ENCODE assay signal across 23 mouse cellular contexts in genomic region chr2:148357145-148357544, GRCm38 (mm10). TPM values are rescaled to one million over a fixed set of nuclear protein-coding genes. Genes with fewer than 3 reads are reported as not detected.
DNase-seq lines count a peak whose midpoint lies in the region; ATAC-seq and TF ChIP-seq lines count a peak whose summit lies in the region.
"Had no signal": no experiment of that assay in that cellular context is flagged by ENCODE, and none has a peak within 500 bp of the region (broad histone marks: within the 10 kb centered on the region; RNA-seq: fewer than 3 reads in every experiment).

No protein-coding gene starts in this region.

- no peaks in the 10 kb centered on the region for H3K27me3 ChIP-seq in heart, adult 2 months (ENCODE audit: control insufficient read depth, insufficient read depth, low read length)
- H3K27me3 ChIP-seq in midbrain, embryonic 11.5 days (ENCODE audit: control insufficient read depth, insufficient read depth, low read length), result no peaks in the 10 kb centered on the region
- no peaks in the 10 kb centered on the region for H3K27me3 ChIP-seq in midbrain, embryonic 10.5 days (ENCODE audit: low read depth, poor library complexity, severe bottlenecking)
- H3K27me3 ChIP-seq: Patski had no signal

- no peak overlapping the region for H3K27ac ChIP-seq in heart, adult 2 months
- H3K27ac ChIP-seq in midbrain, embryonic 11.5 days (ENCODE audit: low read depth, low read length), result no peak overlapping the region
- H3K27ac ChIP-seq in midbrain, embryonic 10.5 days (replicated peaks), result no peak overlapping the region

- H3K9me3 ChIP-seq in midbrain, embryonic 11.5 days (ENCODE audit: control insufficient read depth, low read length), result no peaks in the 10 kb centered on the region
- H3K9me3 ChIP-seq in midbrain, embryonic 10.5 days (replicated peaks), result no peaks in the 10 kb centered on the region

- H3K4me1 ChIP-seq in heart, adult 2 months (ENCODE audit: control insufficient read depth, insufficient read depth, low read length), result peaks cover 11% of the 10 kb centered on the region
- H3K4me1 ChIP-seq in midbrain, embryonic 11.5 days (ENCODE audit: control insufficient read depth, insufficient read depth, low read length), result no peaks in the 10 kb centered on the region
- no peaks in the 10 kb centered on the region for H3K4me1 ChIP-seq in midbrain, embryonic 10.5 days

- H3K4me2 ChIP-seq in midbrain, embryonic 11.5 days, result no peak overlapping the region

- no peak for TF ChIP-seq CTCF in heart, adult 2 months (IDR thresholded peaks at IDR 0.05)

- no peak overlapping the region for H3K4me3 ChIP-seq in heart, adult 2 months
- H3K4me3 ChIP-seq in midbrain, embryonic 11.5 days (ENCODE audit: low read depth, low read length), result no peak overlapping the region
- no peak overlapping the region for H3K4me3 ChIP-seq in midbrain, embryonic 10.5 days

- H3K79me2 ChIP-seq in heart, adult 2 months (replicated peaks; ENCODE audit: control insufficient read depth, insufficient read depth, low read length), result no peaks in the 10 kb centered on the region

- no peak for TF ChIP-seq POLR2A in heart, adult 2 months (IDR thresholded peaks at IDR 0.05; ENCODE audit: insufficient read depth, low read depth, low read length)

- no peak for DNase-seq in frontal cortex, postnatal 10 days (ENCODE audit: low spot score in 2 of 2)
- peak; percentile 41 for DNase-seq in heart, adult 11 months
- no peak for DNase-seq in heart, adult 2 months
- peak; percentile 17 for DNase-seq in midbrain, embryonic 11.5 days (ENCODE audit: low spot score, missing footprints)
- DNase-seq in midbrain, embryonic 10.5 days (ENCODE audit: low spot score), result no peak
- DNase-seq: adrenal gland, adult 2 months; adrenal gland, adult 8-10 months; adrenal gland, postnatal 10 days; adrenal gland, postnatal 14 days; adrenal gland, postnatal 25 days; adrenal gland, postnatal 36 days; B cell, adult 2 months; cerebellum, adult 11 months; cerebellum, adult 11-12 months; cerebellum, adult 18-20 months had no signal

- peaks cover 4% of the 10 kb centered on the region for H3K36me3 ChIP-seq in heart, adult 2 months (ENCODE audit: control insufficient read depth, insufficient read depth, low read length)
- H3K36me3 ChIP-seq in midbrain, embryonic 11.5 days (ENCODE audit: control insufficient read depth, insufficient read depth, low read length), result no peaks in the 10 kb centered on the region
- no peaks in the 10 kb centered on the region for H3K36me3 ChIP-seq in midbrain, embryonic 10.5 days
- H3K36me3 ChIP-seq: G1E had no signal

- 78% methylated on average over 1 of the region's 1 CpGs for WGBS in heart, adult 2 months
- WGBS in midbrain, embryonic 11.5 days, result 89% methylated on average over 1 of the region's 1 CpGs
- WGBS in midbrain, embryonic 10.5 days, result 82% methylated on average over 1 of the region's 1 CpGs

- TF ChIP-seq EP300 in heart, adult 2 months (IDR thresholded peaks at IDR 0.05; ENCODE audit: insufficient read depth, low read depth, low read length), result no peak

- intact Hi-C loops in heart, adult 2 months (cut with DNase I), result no loop called here

- peak; percentile 93 for ATAC-seq in frontal cortex, adult (ENCODE audit: low TSS enrichment)
- no peak for ATAC-seq in midbrain, embryonic 11.5 days (ENCODE audit: low FRiP score)
- ATAC-seq: activated CD4-positive, CD25-positive, alpha-beta regulatory T cell, adult 4 months; CD4-positive, CD25-positive, alpha-beta regulatory T cell, adult 4 months; Patski had no signal

- no peak overlapping the region for H3K9ac ChIP-seq in heart, adult 2 months (ENCODE audit: low read depth, low read length)
- H3K9ac ChIP-seq in midbrain, embryonic 11.5 days (ENCODE audit: low read length), result no peak overlapping the region

RNA-seq across cellular contexts. Expression of gene Sstr4, which starts 38.0 kb away (rescaled TPM):
- 1 to 10 TPM; 1.1 to 2.0 TPM for total RNA-seq in heart, adult 2 months (2021)
- 1.4 and 2.4 TPM in 2 replicates for polyA plus RNA-seq in heart, adult 2 months (2012; rRNA removed)
- 1.4 and 2.2 TPM in 2 replicates for polyA plus RNA-seq in midbrain, embryonic 11.5 days (2014; fragmentation: Nextera tagmentation; extraction: Ambion mirVana)
- 0.51 and 0.86 TPM in 2 replicates for polyA plus RNA-seq in midbrain, embryonic 10.5 days (2016; fragmentation: Nextera tagmentation; extraction: Ambion mirVana)
- total RNA-seq: adrenal gland, postnatal 25 days; CH12.LX; G1E; MEL had no signal
- polyA plus RNA-seq: activated CD4-positive, CD25-positive, alpha-beta regulatory T cell, adult 4 months; C2C12; CD4-positive, CD25-positive, alpha-beta regulatory T cell, adult 4 months; G1E; Patski had no signal

RNA-seq across cellular contexts. Expression of gene Thbd, which starts 50.8 kb away (rescaled TPM):
- 10 to 100 TPM; 41.7 to 47.8 TPM for total RNA-seq in heart, adult 2 months (2021)
- polyA plus RNA-seq in heart, adult 2 months (2012; rRNA removed), result 38.9 and 65.0 TPM in 2 replicates
- polyA plus RNA-seq in midbrain, embryonic 11.5 days (2014; fragmentation: Nextera tagmentation; extraction: Ambion mirVana), result 16.3 and 21.0 TPM in 2 replicates
- 8.2 and 13.0 TPM in 2 replicates for polyA plus RNA-seq in midbrain, embryonic 10.5 days (2016; fragmentation: Nextera tagmentation; extraction: Ambion mirVana)
- total RNA-seq: CH12.LX, G1E, MEL had no signal
- polyA plus RNA-seq: G1E, Patski had no signal

Comparison
In these comparisons a context has a peak if more than half of its experiments do, and no peak if none do; other contexts are left out.
1. DNase-seq: peak in heart, adult 11 months (single experiment) and midbrain, embryonic 11.5 days (single experiment); none in frontal cortex, postnatal 10 days (0 of 2), heart, adult 2 months (0 of 2) and midbrain, embryonic 10.5 days (single experiment).